Mouse (Mus musculus) midbrain, embryonic 11.5 days (tissue): Measurements from ENCODE around the gene Igfbp6. TPM values are rescaled to one million over a fixed set of nuclear protein-coding genes. Genes with fewer than 3 reads are reported as not detected.
A peak's percentile ranks its signal among the peaks of the same experiment; 100 is the strongest.

Experiments
- ATAC-seq: fragments of 200-750 bp; cut with Nextera tagmentation; 2 replicates; pipeline ENCODE4 v1.8.0; 2017; ENCODE audit warnings: moderate TSS enrichment, moderate library complexity; ENCODE audit not compliant: low FRiP score
- DNase-seq: peaks from one replicate; pipeline ENCODE4 v3.0.0; 2015; ENCODE audit warnings: low spot score; ENCODE audit errors: missing footprints
- H3K27ac ChIP-seq: fragments of 300-500 bp; sonication (generic); 2 replicates; pipeline ENCODE4 v1.5.1; 2014; ENCODE audit warnings: low read depth, low read length
- H3K27me3 ChIP-seq: fragments of 300-500 bp; sonication (generic); 2 replicates; pipeline ENCODE4 v1.6.1; 2014; ENCODE audit warnings: mild to moderate bottlenecking, low read length, moderate library complexity, mixed read lengths; ENCODE audit not compliant: control insufficient read depth, insufficient read depth
- H3K36me3 ChIP-seq: fragments of 300-500 bp; sonication (generic); 2 replicates; pipeline ENCODE4 v1.6.1; 2014; ENCODE audit warnings: mild to moderate bottlenecking, low read length, moderate library complexity, mixed read lengths; ENCODE audit not compliant: control insufficient read depth, insufficient read depth
- H3K4me1 ChIP-seq: fragments of 300-500 bp; sonication (generic); 2 replicates; pipeline ENCODE4 v1.6.1; 2014; ENCODE audit warnings: low read length; ENCODE audit not compliant: control insufficient read depth, insufficient read depth
- H3K4me2 ChIP-seq: fragments of 300-500 bp; sonication (generic); 2 replicates; pipeline ENCODE4 v1.6.1; 2014; ENCODE audit warnings: mild to moderate bottlenecking, moderate library complexity
- H3K4me3 ChIP-seq: fragments of 300-500 bp; sonication (generic); 2 replicates; pipeline ENCODE4 v1.5.1; 2014; ENCODE audit warnings: low read depth, low read length
- H3K9ac ChIP-seq: fragments of 300-500 bp; sonication (generic); 2 replicates; pipeline ENCODE4 v1.6.1; 2014; ENCODE audit warnings: low read length
- H3K9me3 ChIP-seq: fragments of 300-500 bp; sonication (generic); 2 replicates; pipeline ENCODE4 v1.6.1; 2016; ENCODE audit warnings: low read length; ENCODE audit not compliant: control insufficient read depth
- WGBS: fragments of 180-500 bp; shearing (Covaris S2); extraction: QIAGEN DNeasy Blood & Tissue Kit; methylation state at CpG from one replicate; pipeline ENCODE4 v1.1.7; 2014; 5-methylcytosine and 5-hydroxymethylcytosine counted together
- polyA plus RNA-seq: library from polyadenylated mRNA; unstranded; fragments of >200 nt; fragmentation: Nextera tagmentation; extraction: Ambion mirVana; gene quantifications from 2 replicates; pipeline ENCODE4 v1.2.1, GENCODE M21; 2014

Igfbp6 gene
- polyA plus RNA-seq, 1 experiment from 2014 or later: 0.40 TPM

GRCm38 (mm10) chr15:102107689-102108573, 36.2 kb upstream of the Igfbp6 start:
- Histone ChIP-seq H3K4me1 (peaks cover 16% of the 10 kb centered on the region; the same call in 1 of the 2 replicates), H3K36me3 (no peaks in the 10 kb centered on the region), H3K4me3 (no peak overlapping the region), H3K9me3 (no peaks in the 10 kb centered on the region), H3K27ac (no peak overlapping the region), H3K9ac (no peak overlapping the region), H3K27me3 (peaks cover 28% of the 10 kb centered on the region), H3K4me2 (no peak overlapping the region)
- 37% methylated on average over 13 of the region's 13 CpGs for WGBS
- ATAC-seq (no peak), DNase-seq (peak; percentile 96)

GRCm38 (mm10) chr15:102108651-102109525, 35.3 kb upstream of the Igfbp6 start:
- DNase-seq (peak; percentile 93), ATAC-seq (0 out of 2 replicates have a peak, but pooled peaks have one; percentile 22)
- peaks cover 10% of the 10 kb centered on the region; the same call in 1 of the 2 replicates for H3K4me1 ChIP-seq
- H3K27ac ChIP-seq: no peak overlapping the region
- no peaks in the 10 kb centered on the region for H3K36me3 ChIP-seq
- 49% methylated on average over 18 of the region's 18 CpGs for WGBS
- no peak overlapping the region for H3K9ac ChIP-seq
- H3K27me3 ChIP-seq: peaks cover 28% of the 10 kb centered on the region
- no peaks in the 10 kb centered on the region for H3K9me3 ChIP-seq
- H3K4me3 ChIP-seq: no peak overlapping the region
- H3K4me2 ChIP-seq: no peak overlapping the region

- Histone ChIP-seq H3K27ac (no peak overlapping the region), H3K4me1 (peaks cover 7% of the 10 kb centered on the region; the same call in 1 of the 2 replicates), H3K9ac (no peak overlapping the region), H3K27me3 (peaks cover 25% of the 10 kb centered on the region), H3K4me2 (no peak overlapping the region), H3K9me3 (no peaks in the 10 kb centered on the region), H3K36me3 (no peaks in the 10 kb centered on the region), H3K4me3 (no peak overlapping the region)
- no peak for ATAC-seq
- WGBS: 95% methylated on average over 7 of the region's 7 CpGs
- DNase-seq: no peak
Measured at GRCm38 (mm10) chr15:102110271-102110670, 33.9 kb upstream of the Igfbp6 start.

- H3K36me3 ChIP-seq: no peaks in the 10 kb centered on the region
- H3K4me3 ChIP-seq: no peak overlapping the region
- no peaks in the 10 kb centered on the region for H3K9me3 ChIP-seq
- DNase-seq (no peak), ATAC-seq (no peak)
- WGBS: 77% methylated on average over 29 of the region's 29 CpGs
- H3K9ac ChIP-seq: no peak overlapping the region
- peaks cover 7% of the 10 kb centered on the region; the same call in 1 of the 2 replicates for H3K4me1 ChIP-seq
- H3K27me3 ChIP-seq: peaks cover 19% of the 10 kb centered on the region
- no peak overlapping the region for H3K4me2 ChIP-seq
- no peak overlapping the region for H3K27ac ChIP-seq
Measured at GRCm38 (mm10) chr15:102110701-102111494, 33.3 kb upstream of the Igfbp6 start.

- no peak overlapping the region for H3K27ac ChIP-seq
- H3K36me3 ChIP-seq: no peaks in the 10 kb centered on the region
Measured at GRCm38 (mm10) chr15:102111495-102111829, 32.7 kb upstream of the Igfbp6 start.

GRCm38 (mm10) chr15:102112181-102112580, 32.0 kb upstream of the Igfbp6 start:
- H3K9me3 ChIP-seq: no peaks in the 10 kb centered on the region
- no peak for ATAC-seq
- H3K9ac ChIP-seq: no peak overlapping the region
- peaks cover 3% of the 10 kb centered on the region; the same call in 1 of the 2 replicates for H3K4me1 ChIP-seq
- no peak for DNase-seq
- 94% methylated on average over 6 of the region's 6 CpGs for WGBS
- H3K27ac ChIP-seq: no peak overlapping the region
- no peaks in the 10 kb centered on the region for H3K36me3 ChIP-seq
- H3K27me3 ChIP-seq: peaks cover 6% of the 10 kb centered on the region
- H3K4me2 ChIP-seq: no peak overlapping the region
- H3K4me3 ChIP-seq: no peak overlapping the region

More at GRCm38 (mm10) chr15:102111495-102111829, 32.7 kb upstream of the Igfbp6 start:
- H3K4me3 ChIP-seq: no peak overlapping the region
- WGBS: 84% methylated on average over 11 of the region's 11 CpGs
- peaks cover 7% of the 10 kb centered on the region; the same call in 1 of the 2 replicates for H3K4me1 ChIP-seq
- ATAC-seq (no peak), DNase-seq (no peak)
- H3K9me3 ChIP-seq: no peaks in the 10 kb centered on the region
- no peak overlapping the region for H3K9ac ChIP-seq
- no peak overlapping the region for H3K4me2 ChIP-seq
- H3K27me3 ChIP-seq: peaks cover 14% of the 10 kb centered on the region

GRCm38 (mm10) chr15:102112827-102113226, 31.3 kb upstream of the Igfbp6 start:
- WGBS: 87% methylated on average over 8 of the region's 8 CpGs
- H3K27me3 ChIP-seq: no peaks in the 10 kb centered on the region; the same call in 1 of the 2 replicates
- H3K4me2 ChIP-seq: no peak overlapping the region
- H3K4me1 ChIP-seq: no peaks in the 10 kb centered on the region
- DNase-seq: no peak
- H3K9me3 ChIP-seq: no peaks in the 10 kb centered on the region
- no peak overlapping the region for H3K4me3 ChIP-seq
- H3K27ac ChIP-seq: no peak overlapping the region
- ATAC-seq: no peak
- no peaks in the 10 kb centered on the region for H3K36me3 ChIP-seq
- H3K9ac ChIP-seq: no peak overlapping the region

GRCm38 (mm10) chr15:102113674-102114073, 30.5 kb upstream of the Igfbp6 start:
- Histone ChIP-seq H3K4me3 (no peak overlapping the region), H3K9me3 (no peaks in the 10 kb centered on the region), H3K27ac (no peak overlapping the region), H3K4me1 (no peaks in the 10 kb centered on the region), H3K9ac (no peak overlapping the region), H3K4me2 (no peak overlapping the region), H3K36me3 (0 out of 2 replicates have a peak, but pooled peaks cover 3% of the 10 kb centered on the region), H3K27me3 (no peaks in the 10 kb centered on the region)
- ATAC-seq: no peak
- no peak for DNase-seq
- WGBS: 84% methylated on average over 4 of the region's 4 CpGs
